In genomic region chr2:167721159-167721882, GRCm38 (mm10) we compare ENCODE assay signal across 25 mouse cellular contexts. TPM values are rescaled to one million over a fixed set of nuclear protein-coding genes. Genes with fewer than 3 reads are reported as not detected.
DNase-seq lines count a peak whose midpoint lies in the region; ATAC-seq and TF ChIP-seq lines count a peak whose summit lies in the region.
"Had no signal": no experiment of that assay in that cellular context is flagged by ENCODE, and none has a peak within 500 bp of the region (broad histone marks: within the 10 kb centered on the region; RNA-seq: fewer than 3 reads in every experiment).

No protein-coding gene starts in this region.

- ATAC-seq in embryonic facial prominence, embryonic 13.5 days (ENCODE audit: insufficient number of reproducible peaks, insufficient read depth, low FRiP score, low TSS enrichment, low read depth), result no peak
- no peak for ATAC-seq in liver, postnatal 0 days
- peak; percentile 92 for ATAC-seq in intestine, embryonic 16.5 days
- ATAC-seq in stomach, embryonic 15.5 days (ENCODE audit: insufficient read depth, low FRiP score, low read depth), result peak; percentile 11; the same call in 1 of the 2 replicates
- ATAC-seq: activated CD4-positive, CD25-positive, alpha-beta regulatory T cell, adult 4 months; forebrain, embryonic 15.5 days; hindbrain, embryonic 16.5 days; liver, embryonic 12.5 days had no signal

- TF ChIP-seq POLR2A in liver, adult 2 months (IDR thresholded peaks at IDR 0.05; ENCODE audit: extremely low read depth, insufficient read depth, low read length), result no peak

- no peak for TF ChIP-seq CTCF in liver, adult 2 months (IDR thresholded peaks at IDR 0.05; ENCODE audit: low read depth, low read length)
- TF ChIP-seq CTCF in liver, postnatal 0 days (IDR thresholded peaks at IDR 0.05; ENCODE audit: low read depth), result no peak

- no peak for DNase-seq in embryonic facial prominence, embryonic 10.5 days (ENCODE audit: low spot score)
- no peak for DNase-seq in liver, adult 2 months (ENCODE audit: extremely low read depth, low read depth, low spot score)
- DNase-seq in liver, postnatal 0 days, result no peak
- no peak for DNase-seq in cerebellum, adult 9-10 months
- no peak for DNase-seq in cerebellum, adult 11-12 months
- DNase-seq: adrenal gland, postnatal 14 days; cerebellum, postnatal 14 days; gastrocnemius, postnatal 14 days; heart, adult 11 months; heart, postnatal 14 days; kidney, adult 18-20 months; kidney, postnatal 10 days; left cerebral cortex, postnatal 4 days; lung, adult 2 months; midbrain, embryonic 14.5 days had no signal

- no peak overlapping the region for H3K4me2 ChIP-seq in embryonic facial prominence, embryonic 13.5 days
- no peak overlapping the region for H3K4me2 ChIP-seq in liver, postnatal 0 days (ENCODE audit: low read depth, low read length)
- H3K4me2 ChIP-seq in intestine, embryonic 16.5 days (ENCODE audit: low read depth, low read length), result no peak overlapping the region
- no peak overlapping the region for H3K4me2 ChIP-seq in stomach, embryonic 15.5 days
- H3K4me2 ChIP-seq: forebrain, embryonic 15.5 days; heart, embryonic 13.5 days; liver, embryonic 12.5 days had no signal

- H3K27ac ChIP-seq in embryonic facial prominence, embryonic 13.5 days, result no peak overlapping the region
- H3K27ac ChIP-seq in embryonic facial prominence, embryonic 10.5 days (replicated peaks), result no peak overlapping the region; the same call in 1 of the 2 replicates
- peak overlapping the region; percentile 75; the same call in 1 of the 2 replicates for H3K27ac ChIP-seq in liver, adult 2 months (replicated peaks; ENCODE audit: insufficient read depth, low read depth, low read length)
- H3K27ac ChIP-seq in liver, postnatal 0 days (ENCODE audit: low read depth), result no peak overlapping the region
- H3K27ac ChIP-seq in intestine, embryonic 16.5 days (ENCODE audit: low read length), result peak overlapping the region; percentile 82
- H3K27ac ChIP-seq in stomach, embryonic 15.5 days, result no peak overlapping the region; the same call in 1 of the 2 replicates
- H3K27ac ChIP-seq: forebrain, embryonic 15.5 days; heart, embryonic 13.5 days; left cerebral cortex, adult 2 months; liver, embryonic 12.5 days had no signal

- WGBS in embryonic facial prominence, embryonic 13.5 days, result 74% methylated on average over 11 of the region's 11 CpGs
- WGBS in embryonic facial prominence, embryonic 10.5 days, result 80% methylated on average over 11 of the region's 11 CpGs
- WGBS in liver, adult 2 months, result 90% methylated on average over 11 of the region's 11 CpGs
- 72% methylated on average over 11 of the region's 11 CpGs for WGBS in liver, postnatal 0 days (ENCODE audit: insufficient replicate concordance)
- WGBS in intestine, embryonic 16.5 days, result 61% methylated on average over 11 of the region's 11 CpGs
- 64% methylated on average over 11 of the region's 11 CpGs for WGBS in stomach, embryonic 15.5 days

- H3K9ac ChIP-seq in embryonic facial prominence, embryonic 13.5 days, result 0 out of 2 replicates have a peak overlapping the region, but pooled peaks have one; percentile 11
- peak overlapping the region; percentile 0; the same call in 1 of the 2 replicates for H3K9ac ChIP-seq in liver, adult 2 months (ENCODE audit: low read depth, low read length)
- H3K9ac ChIP-seq in liver, postnatal 0 days (replicated peaks), result no peak overlapping the region
- H3K9ac ChIP-seq in intestine, embryonic 16.5 days (ENCODE audit: low read depth, low read length), result peak overlapping the region; percentile 44
- no peak overlapping the region for H3K9ac ChIP-seq in stomach, embryonic 15.5 days
- H3K9ac ChIP-seq: forebrain, embryonic 15.5 days; heart, embryonic 13.5 days; liver, embryonic 12.5 days had no signal

- H3K4me1 ChIP-seq in embryonic facial prominence, embryonic 13.5 days, result peaks cover 11% of the 10 kb centered on the region
- peaks cover 11% of the 10 kb centered on the region for H3K4me1 ChIP-seq in embryonic facial prominence, embryonic 10.5 days
- peaks cover 22% of the 10 kb centered on the region for H3K4me1 ChIP-seq in liver, adult 2 months (ENCODE audit: control insufficient read depth, insufficient read depth, low read length)
- H3K4me1 ChIP-seq in liver, postnatal 0 days (ENCODE audit: insufficient read depth), result peaks cover 17% of the 10 kb centered on the region
- peaks cover 16% of the 10 kb centered on the region for H3K4me1 ChIP-seq in intestine, embryonic 16.5 days (ENCODE audit: control insufficient read depth, insufficient read depth, low read length)
- peaks cover 6% of the 10 kb centered on the region; the same call in 1 of the 2 replicates for H3K4me1 ChIP-seq in stomach, embryonic 15.5 days
- H3K4me1 ChIP-seq: forebrain, embryonic 15.5 days; heart, embryonic 13.5 days had no signal

- H3K36me3 ChIP-seq in embryonic facial prominence, embryonic 13.5 days, result no peaks in the 10 kb centered on the region
- H3K36me3 ChIP-seq in embryonic facial prominence, embryonic 10.5 days (replicated peaks), result no peaks in the 10 kb centered on the region
- H3K36me3 ChIP-seq in liver, adult 2 months (ENCODE audit: control insufficient read depth, insufficient read depth, low read length), result no peaks in the 10 kb centered on the region
- H3K36me3 ChIP-seq in liver, postnatal 0 days (replicated peaks; ENCODE audit: insufficient read depth, low read length), result no peaks in the 10 kb centered on the region
- H3K36me3 ChIP-seq in intestine, embryonic 16.5 days (ENCODE audit: control insufficient read depth, insufficient read depth, low read length), result no peaks in the 10 kb centered on the region
- no peaks in the 10 kb centered on the region for H3K36me3 ChIP-seq in stomach, embryonic 15.5 days
- H3K36me3 ChIP-seq: forebrain, embryonic 15.5 days; heart, embryonic 13.5 days; liver, embryonic 12.5 days had no signal

- no peaks in the 10 kb centered on the region for H3K9me3 ChIP-seq in embryonic facial prominence, embryonic 13.5 days
- no peaks in the 10 kb centered on the region for H3K9me3 ChIP-seq in embryonic facial prominence, embryonic 10.5 days
- no peaks in the 10 kb centered on the region for H3K9me3 ChIP-seq in liver, postnatal 0 days (ENCODE audit: low read length)
- no peaks in the 10 kb centered on the region for H3K9me3 ChIP-seq in intestine, embryonic 16.5 days (ENCODE audit: control insufficient read depth, low read length)
- no peaks in the 10 kb centered on the region for H3K9me3 ChIP-seq in stomach, embryonic 15.5 days
- H3K9me3 ChIP-seq: forebrain, embryonic 15.5 days; heart, embryonic 13.5 days; liver, embryonic 12.5 days had no signal

- H3K27me3 ChIP-seq in embryonic facial prominence, embryonic 13.5 days, result peaks cover 7% of the 10 kb centered on the region
- H3K27me3 ChIP-seq in embryonic facial prominence, embryonic 10.5 days (replicated peaks; ENCODE audit: low read depth, poor library complexity, severe bottlenecking), result no peaks in the 10 kb centered on the region
- H3K27me3 ChIP-seq in liver, adult 2 months (ENCODE audit: control insufficient read depth, insufficient read depth, low read length), result no peaks in the 10 kb centered on the region
- no peaks in the 10 kb centered on the region for H3K27me3 ChIP-seq in liver, postnatal 0 days (ENCODE audit: insufficient read depth, low read length)
- no peaks in the 10 kb centered on the region for H3K27me3 ChIP-seq in intestine, embryonic 16.5 days (replicated peaks; ENCODE audit: control insufficient read depth, insufficient read depth, low read length)
- H3K27me3 ChIP-seq in stomach, embryonic 15.5 days (replicated peaks), result no peaks in the 10 kb centered on the region
- H3K27me3 ChIP-seq: forebrain, embryonic 15.5 days had no signal

- TF ChIP-seq EP300 in liver, postnatal 0 days (IDR thresholded peaks at IDR 0.05; ENCODE audit: low read depth), result no peak

- H3K79me2 ChIP-seq in liver, adult 2 months (ENCODE audit: control insufficient read depth, insufficient read depth, low read length), result no peaks in the 10 kb centered on the region

- no peak overlapping the region for H3K4me3 ChIP-seq in embryonic facial prominence, embryonic 13.5 days
- no peak overlapping the region for H3K4me3 ChIP-seq in embryonic facial prominence, embryonic 10.5 days
- no peak overlapping the region for H3K4me3 ChIP-seq in liver, adult 2 months (ENCODE audit: insufficient read depth, low read depth, low read length)
- no peak overlapping the region for H3K4me3 ChIP-seq in liver, postnatal 0 days (ENCODE audit: low read depth, low read length)
- no peak overlapping the region for H3K4me3 ChIP-seq in intestine, embryonic 16.5 days (ENCODE audit: low read length)
- H3K4me3 ChIP-seq in stomach, embryonic 15.5 days (replicated peaks), result no peak overlapping the region
- H3K4me3 ChIP-seq: forebrain, embryonic 15.5 days; heart, embryonic 13.5 days; left cerebral cortex, adult 2 months; liver, embryonic 12.5 days; megakaryocyte, embryonic 14.5 days had no signal

RNA-seq across cellular contexts. Expression of gene Tmem189, which starts 31.7 kb away (rescaled TPM):
- polyA plus RNA-seq in embryonic facial prominence, embryonic 13.5 days (2015; fragmentation: Nextera tagmentation; extraction: Ambion mirVana), result 39.3 and 41.3 TPM in 2 replicates
- 40.2 and 43.7 TPM in 2 replicates for polyA plus RNA-seq in embryonic facial prominence, embryonic 10.5 days (2016; fragmentation: Nextera tagmentation; extraction: Ambion mirVana)
- 4.8 and 5.8 TPM in 2 replicates for total RNA-seq in liver, adult 2 months (2014; rRNA removed)
- polyA plus RNA-seq in liver, adult 2 months (2012; rRNA removed), result 19.6 and 24.8 TPM in 2 replicates
- 9.8 and 10.1 TPM in 2 replicates for polyA plus RNA-seq in liver, postnatal 0 days (2015; fragmentation: Nextera tagmentation; extraction: Ambion mirVana)
- 28.6 and 33.7 TPM in 2 replicates for polyA plus RNA-seq in intestine, embryonic 16.5 days (2015; fragmentation: Nextera tagmentation; extraction: Ambion mirVana)
- polyA plus RNA-seq in stomach, embryonic 15.5 days (2015; fragmentation: Nextera tagmentation; extraction: Ambion mirVana), result 40.8 and 43.8 TPM in 2 replicates

RNA-seq across cellular contexts. Expression of gene Cebpb, which starts 32.6 kb away (rescaled TPM):
- 2.3 and 10.1 TPM in 2 replicates for polyA plus RNA-seq in embryonic facial prominence, embryonic 13.5 days (2015; fragmentation: Nextera tagmentation; extraction: Ambion mirVana)
- polyA plus RNA-seq in embryonic facial prominence, embryonic 10.5 days (2016; fragmentation: Nextera tagmentation; extraction: Ambion mirVana), result 1.7 and 1.8 TPM in 2 replicates
- 125 and 147 TPM in 2 replicates for total RNA-seq in liver, adult 2 months (2014; rRNA removed)
- polyA plus RNA-seq in liver, adult 2 months (2012; rRNA removed), result 200 and 210 TPM in 2 replicates
- 27.5 and 43.6 TPM in 2 replicates for polyA plus RNA-seq in liver, postnatal 0 days (2015; fragmentation: Nextera tagmentation; extraction: Ambion mirVana)
- 0.65 and 0.93 TPM in 2 replicates for polyA plus RNA-seq in intestine, embryonic 16.5 days (2015; fragmentation: Nextera tagmentation; extraction: Ambion mirVana)
- 18.4 and 25.4 TPM in 2 replicates for polyA plus RNA-seq in stomach, embryonic 15.5 days (2015; fragmentation: Nextera tagmentation; extraction: Ambion mirVana)

Comparison
In these comparisons a context has a peak if more than half of its experiments do, and no peak if none do; other contexts are left out.
1. H3K27ac ChIP-seq: peak in liver, adult 2 months (single experiment) and intestine, embryonic 16.5 days (single experiment); none in embryonic facial prominence, embryonic 13.5 days (single experiment), embryonic facial prominence, embryonic 10.5 days (single experiment), liver, postnatal 0 days (single experiment) and stomach, embryonic 15.5 days (single experiment).
2. H3K9ac ChIP-seq: peak in embryonic facial prominence, embryonic 13.5 days (single experiment), liver, adult 2 months (single experiment) and intestine, embryonic 16.5 days (single experiment); none in liver, postnatal 0 days (single experiment) and stomach, embryonic 15.5 days (single experiment).
3. ATAC-seq: peak in intestine, embryonic 16.5 days (single experiment) and stomach, embryonic 15.5 days (single experiment); none in embryonic facial prominence, embryonic 13.5 days (single experiment) and liver, postnatal 0 days (single experiment).